Mouse (Mus musculus) skeletal muscle tissue, adult 2 months (tissue): ENCODE measurements at regions not wholly inside any gene's neighbourhood (a gene's known extent, or its start where the extent isn't known, plus 50 kb on each side); places are given as distances from the start of the nearest gene placed in this dataset.

Experiments used
- DNase-seq: peaks from one replicate; pipeline ENCODE4 v3.0.0-alpha.2; 2012; ENCODE audit warnings: low read depth, low spot score

GRCm38 (mm10) chr12:52622398-52622797 lies 76.8 kb upstream of the Akap6 start:
- no peak for DNase-seq

- DNase-seq = no peak
These were observed 75.6 kb upstream of the Akap6 start for GRCm38 (mm10) chr12:52623416-52624108.

DNA sequence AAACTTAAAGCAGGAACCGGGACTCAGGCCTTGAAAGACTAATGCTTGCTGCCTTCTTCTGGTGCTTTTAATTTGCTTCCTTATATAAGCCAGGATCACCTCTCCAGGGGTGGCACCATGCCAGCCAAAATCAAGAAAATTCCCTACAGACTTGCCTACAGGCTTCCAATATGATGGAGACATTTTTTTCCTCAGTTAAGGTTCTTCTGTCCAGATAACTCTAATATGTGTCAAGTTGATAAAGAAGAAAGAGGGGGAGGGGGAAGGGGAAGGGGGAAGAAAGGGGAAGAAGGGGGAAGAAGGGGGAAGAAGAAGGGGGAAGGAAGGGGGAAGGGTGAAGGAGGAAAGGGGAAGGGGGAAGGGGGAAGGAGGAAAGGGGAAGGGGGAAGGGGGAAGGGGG lies 74.3 kb upstream of the Akap6 start:
- no peak for DNase-seq

DNA sequence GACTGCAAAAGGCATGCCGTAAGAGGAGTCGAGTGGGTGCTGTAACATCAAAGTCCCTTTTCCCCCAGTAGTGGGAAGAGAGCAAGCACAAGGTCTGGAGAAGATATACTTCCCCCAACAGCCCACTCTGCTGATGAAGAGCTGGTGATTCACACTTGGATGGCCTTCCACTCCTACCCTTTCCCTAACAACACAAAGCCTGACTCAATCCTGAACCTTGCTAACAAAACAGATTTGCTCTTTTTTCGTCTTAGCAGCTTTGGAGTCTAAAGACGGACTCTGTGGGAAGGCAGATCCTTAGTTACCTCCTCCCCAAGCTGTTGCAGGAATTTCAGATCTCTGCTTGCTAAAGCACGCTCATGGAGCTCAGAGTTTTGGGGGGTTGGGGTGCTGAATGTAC lies 70.4 kb upstream of the Akap6 start:
- no peak for DNase-seq

- DNase-seq = no peak
These were observed 63.9 kb upstream of the Akap6 start for GRCm38 (mm10) chr12:52635121-52635878.

DNA sequence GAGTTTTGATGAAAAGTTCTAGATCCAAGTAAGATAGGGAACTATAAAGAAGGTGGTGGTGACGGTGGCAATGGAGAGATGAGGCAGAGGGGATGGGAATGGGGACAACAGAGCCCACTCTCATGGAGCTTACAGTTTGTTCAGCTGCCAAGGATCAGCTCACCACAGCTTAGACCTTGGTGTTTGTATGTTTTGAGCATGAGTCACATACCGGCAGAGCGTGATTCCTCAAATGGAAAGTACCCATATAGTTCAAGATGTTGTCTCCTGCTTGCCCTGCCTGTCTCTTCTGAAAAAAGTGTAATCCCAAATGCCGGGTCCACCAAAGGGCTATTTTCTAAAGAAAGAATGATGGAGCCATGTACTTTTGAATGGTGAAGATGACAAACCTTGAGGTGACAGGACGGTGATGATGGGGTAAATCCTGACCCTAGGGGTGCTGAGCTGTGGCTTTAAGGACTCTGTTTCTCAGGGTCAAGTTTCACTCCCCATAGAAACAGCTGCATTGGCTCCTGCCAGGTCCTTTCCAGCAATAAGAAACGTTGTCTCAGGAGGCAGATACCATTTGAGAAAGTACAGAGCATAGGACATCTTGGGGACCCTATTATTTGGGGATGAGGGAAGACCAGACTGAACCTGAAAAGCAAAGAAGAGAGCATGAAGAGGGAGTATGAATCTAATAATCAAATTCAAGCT lies 62.8 kb upstream of the Akap6 start:
- DNase-seq = no peak

GRCm38 (mm10) chr12:52636920-52637319 lies 62.3 kb upstream of the Akap6 start:
- no peak for DNase-seq

DNA sequence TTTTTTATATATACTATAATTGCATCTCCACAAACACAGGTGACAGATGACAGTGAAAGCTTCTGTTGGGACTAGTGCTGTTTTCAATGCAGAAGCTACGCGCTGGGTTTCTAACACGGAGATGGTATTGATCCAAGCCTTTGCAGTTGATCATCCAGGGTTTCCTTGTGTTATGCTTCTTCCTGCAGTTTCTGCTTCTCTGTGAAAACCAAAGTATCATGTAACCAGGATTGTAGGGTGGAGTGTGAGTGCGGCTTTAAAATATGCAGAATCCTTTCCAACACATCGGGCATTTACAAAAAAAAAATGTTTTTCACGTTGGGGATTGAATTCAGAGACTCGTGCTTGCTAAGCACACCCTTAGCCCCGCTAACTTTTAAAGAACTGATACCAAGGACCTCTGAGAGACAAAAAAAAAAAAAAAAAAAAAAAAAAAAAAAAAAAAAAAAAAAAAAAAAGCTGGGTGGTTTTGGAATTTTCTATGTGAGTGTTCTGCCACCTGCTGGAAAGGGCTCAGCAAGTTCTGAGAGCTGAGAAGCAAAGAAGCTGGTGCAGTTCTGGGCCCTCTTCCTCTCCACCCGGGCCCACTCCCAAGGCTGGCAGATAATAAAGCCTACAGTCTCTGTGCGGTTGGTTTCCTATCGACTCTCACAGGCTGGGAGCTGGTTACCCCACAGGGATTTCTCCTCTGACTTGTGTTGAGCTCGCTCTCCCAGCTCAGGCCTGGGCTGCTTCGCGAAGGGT lies 61.5 kb upstream of the Akap6 start:
- peak; percentile 21 for DNase-seq

DNA sequence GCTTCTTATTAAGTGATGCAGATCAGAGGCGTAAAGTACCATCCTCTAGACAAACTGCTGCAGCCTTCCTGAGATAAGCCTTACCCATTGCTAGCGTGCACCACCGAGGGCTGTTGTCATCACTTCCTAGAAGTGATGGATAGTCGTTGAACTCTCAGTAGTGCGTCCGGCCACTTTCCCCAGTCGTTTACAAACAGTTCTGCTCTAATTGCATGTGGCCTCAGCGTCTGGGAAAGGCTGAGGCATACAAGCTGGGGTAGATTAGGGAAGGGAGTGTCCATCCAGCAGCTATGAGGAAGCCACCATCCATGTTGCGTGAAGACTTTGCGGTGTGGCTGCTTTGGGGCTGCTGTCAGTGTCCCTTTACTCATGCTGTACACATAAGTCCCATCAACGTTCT lies 60.7 kb upstream of the Akap6 start:
- no peak for DNase-seq

DNA sequence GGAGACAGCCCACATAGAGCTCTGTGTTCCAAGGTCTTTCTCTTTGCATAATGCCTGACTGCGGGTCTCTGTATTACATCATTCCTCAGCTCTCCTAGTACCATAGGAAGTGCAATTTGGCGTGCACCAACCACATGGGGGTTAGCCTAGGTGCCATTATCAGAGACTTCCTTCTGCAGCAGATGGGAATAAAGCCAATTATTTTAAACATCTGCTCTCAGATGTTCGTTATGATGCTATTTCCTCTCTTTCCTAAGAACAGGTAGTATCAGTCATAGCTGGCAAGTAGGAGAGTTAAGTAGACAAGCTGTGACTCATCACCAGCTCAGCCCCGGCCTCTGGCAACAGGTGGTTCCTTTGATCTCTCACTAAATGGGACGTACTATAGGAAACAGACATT lies 55.1 kb upstream of the Akap6 start:
- no peak for DNase-seq
